10 mouse cellular contexts compared by ENCODE assay signal in the genomic region with DNA sequence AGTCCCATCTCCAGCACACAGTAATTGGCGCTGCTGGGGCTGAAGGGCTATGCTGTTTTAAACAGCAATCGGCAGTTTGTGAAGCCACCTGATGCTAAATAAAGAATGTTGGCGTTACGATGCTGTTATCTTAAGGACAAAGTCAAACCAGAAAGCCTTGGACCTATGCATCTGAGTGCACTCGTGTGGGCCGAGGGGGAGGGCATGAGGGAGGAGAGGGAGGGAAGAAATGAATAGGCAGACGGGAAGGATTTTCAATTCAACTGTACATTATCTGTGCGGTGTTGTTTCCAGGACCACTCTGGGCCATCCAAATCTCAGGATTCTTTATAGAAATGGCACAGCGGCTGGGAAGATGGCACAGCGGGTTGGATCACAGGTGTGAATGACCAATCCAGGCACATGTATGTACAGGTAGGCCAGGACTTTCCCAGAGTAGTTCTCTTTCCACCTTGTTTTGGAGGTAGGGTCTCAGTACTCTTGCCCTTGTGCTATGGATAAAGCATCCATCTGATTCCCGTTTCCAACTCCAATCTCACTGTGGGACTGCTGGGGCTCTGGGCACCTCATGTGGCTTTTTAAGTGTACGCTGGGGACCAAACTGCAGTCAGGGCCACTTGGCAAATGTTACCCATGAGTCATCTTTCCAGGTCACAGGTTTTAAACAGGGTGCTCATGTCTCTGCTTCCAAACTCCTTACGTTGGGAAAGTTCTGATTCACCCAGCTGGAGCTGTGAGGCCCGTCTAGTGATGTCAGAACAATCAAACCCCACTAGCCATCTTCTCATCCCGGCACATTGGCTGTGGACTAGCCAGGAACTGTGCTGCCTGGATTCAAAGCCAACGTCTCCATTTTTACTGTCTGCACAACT. TPM values are rescaled to one million over a fixed set of nuclear protein-coding genes. Genes with fewer than 3 reads are reported as not detected.
A peak's percentile ranks its signal among the peaks of the same experiment; 100 is the strongest.
DNase-seq lines count a peak whose midpoint lies in the region; ATAC-seq and TF ChIP-seq lines count a peak whose summit lies in the region.
"Had no signal": no experiment of that assay in that cellular context is flagged by ENCODE, and none has a peak within 500 bp of the region (broad histone marks: within the 10 kb centered on the region; RNA-seq: fewer than 3 reads in every experiment).

TSS of gene Saysd1 (minus strand) at position 51 of the 872 bp plus-strand sequence.

- H3K27ac ChIP-seq in forebrain, embryonic 10.5 days, result peak within 1 kb of the TSS; percentile 48
- no peak within 1 kb of the TSS for H3K27ac ChIP-seq in forebrain, postnatal 0 days (ENCODE audit: low read depth, low read length)
- H3K27ac ChIP-seq in limb, embryonic 13.5 days, result no peak within 1 kb of the TSS
- H3K27ac ChIP-seq in cerebellum, adult 2 months (ENCODE audit: insufficient read depth, low read length), result no peak within 1 kb of the TSS
- H3K27ac ChIP-seq: heart, embryonic 13.5 days had no signal

- ATAC-seq in forebrain, postnatal 0 days, result no peak
- ATAC-seq in limb, embryonic 13.5 days (ENCODE audit: low FRiP score, low read depth), result no peak

- TF ChIP-seq POLR2A in cerebellum, adult 2 months (IDR thresholded peaks at IDR 0.05; ENCODE audit: borderline replicate concordance, insufficient read depth, low read length), result no peak

- WGBS in forebrain, embryonic 10.5 days, result 89% methylated on average over 16 of the region's 16 CpGs
- 87% methylated on average over 16 of the region's 16 CpGs for WGBS in forebrain, postnatal 0 days
- 83% methylated on average over 16 of the region's 16 CpGs for WGBS in limb, embryonic 13.5 days
- 79% methylated on average over 16 of the region's 16 CpGs for WGBS in cerebellum, adult 2 months

- peaks cover 23% of the 10 kb centered on the region for H3K4me1 ChIP-seq in forebrain, embryonic 10.5 days
- H3K4me1 ChIP-seq in forebrain, postnatal 0 days (ENCODE audit: insufficient read depth), result no peaks in the 10 kb centered on the region
- H3K4me1 ChIP-seq in limb, embryonic 13.5 days, result peaks cover 12% of the 10 kb centered on the region
- H3K4me1 ChIP-seq in cerebellum, adult 2 months (ENCODE audit: control insufficient read depth, insufficient read depth, low read length), result no peaks in the 10 kb centered on the region

- no peak for TF ChIP-seq CTCF in forebrain, postnatal 0 days (IDR thresholded peaks at IDR 0.05; ENCODE audit: low read depth)
- TF ChIP-seq CTCF in cerebellum, adult 2 months (IDR thresholded peaks at IDR 0.05; ENCODE audit: borderline replicate concordance, insufficient read depth, low read depth, low read length), result no peak

- peaks cover 54% of the 10 kb centered on the region for H3K36me3 ChIP-seq in forebrain, embryonic 10.5 days (replicated peaks)
- no peaks in the 10 kb centered on the region for H3K36me3 ChIP-seq in forebrain, postnatal 0 days (ENCODE audit: insufficient read depth)
- peaks cover 17% of the 10 kb centered on the region for H3K36me3 ChIP-seq in limb, embryonic 13.5 days

- no peaks in the 10 kb centered on the region for H3K27me3 ChIP-seq in forebrain, embryonic 10.5 days (ENCODE audit: poor library complexity, severe bottlenecking)
- H3K27me3 ChIP-seq in forebrain, postnatal 0 days (ENCODE audit: insufficient read depth, low read length), result no peaks in the 10 kb centered on the region
- no peaks in the 10 kb centered on the region for H3K27me3 ChIP-seq in limb, embryonic 13.5 days
- H3K27me3 ChIP-seq in cerebellum, adult 2 months (ENCODE audit: control insufficient read depth, insufficient read depth, low read length), result no peaks in the 10 kb centered on the region
- H3K27me3 ChIP-seq: heart, embryonic 13.5 days had no signal

- no peak within 1 kb of the TSS for H3K9ac ChIP-seq in forebrain, postnatal 0 days
- H3K9ac ChIP-seq in limb, embryonic 13.5 days, result no peak within 1 kb of the TSS
- H3K9ac ChIP-seq: heart, embryonic 13.5 days had no signal

- H3K4me2 ChIP-seq in forebrain, postnatal 0 days (ENCODE audit: low read depth), result no peak within 1 kb of the TSS
- no peak within 1 kb of the TSS for H3K4me2 ChIP-seq in limb, embryonic 13.5 days (replicated peaks)
- H3K4me2 ChIP-seq: heart, embryonic 13.5 days had no signal

- no peak for DNase-seq in forebrain, embryonic 10.5 days (ENCODE audit: extremely low spot score, low spot score)
- no peak for DNase-seq in forebrain, postnatal 0 days
- DNase-seq in thymus, postnatal 0 days (ENCODE audit: low spot score), result no peak
- DNase-seq in thymus, postnatal 14 days, result no peak
- DNase-seq in cerebellum, adult 11 months, result no peak
- no peak for DNase-seq in cerebellum, adult 2 months
- no peak for DNase-seq in left cerebral cortex, adult 9 months (ENCODE audit: low spot score in 2 of 2)
- DNase-seq: adrenal gland, postnatal 10 days had no signal

- no peak within 1 kb of the TSS for H3K4me3 ChIP-seq in forebrain, embryonic 10.5 days
- H3K4me3 ChIP-seq in forebrain, postnatal 0 days (ENCODE audit: low read depth, low read length), result no peak within 1 kb of the TSS
- no peak within 1 kb of the TSS for H3K4me3 ChIP-seq in limb, embryonic 13.5 days
- no peak within 1 kb of the TSS for H3K4me3 ChIP-seq in cerebellum, adult 2 months (replicated peaks; ENCODE audit: insufficient read depth, low read depth, low read length)
- H3K4me3 ChIP-seq: heart, embryonic 13.5 days had no signal

- no peaks in the 10 kb centered on the region for H3K9me3 ChIP-seq in forebrain, embryonic 10.5 days
- no peaks in the 10 kb centered on the region for H3K9me3 ChIP-seq in forebrain, postnatal 0 days (ENCODE audit: low read length)
- H3K9me3 ChIP-seq in limb, embryonic 13.5 days, result no peaks in the 10 kb centered on the region
- H3K9me3 ChIP-seq: heart, embryonic 13.5 days had no signal

RNA-seq across cellular contexts. Expression of gene Saysd1, which starts in this region (rescaled TPM):
- 10.9 and 11.9 TPM in 2 replicates for polyA plus RNA-seq in forebrain, embryonic 10.5 days (2016; fragmentation: Nextera tagmentation; extraction: Ambion mirVana)
- total RNA-seq in forebrain, postnatal 0 days (2014; rRNA removed), result 5.6 and 7.8 TPM in 2 replicates
- polyA plus RNA-seq in forebrain, postnatal 0 days (2015; fragmentation: Nextera tagmentation; extraction: Ambion mirVana), result 12.2 and 16.5 TPM in 2 replicates
- 14.4 and 16.0 TPM in 2 replicates for polyA plus RNA-seq in thymus, postnatal 0 days (2015; fragmentation: Nextera tagmentation; extraction: Ambion mirVana)
- polyA plus RNA-seq in limb, embryonic 13.5 days (2015; fragmentation: Nextera tagmentation; extraction: Ambion mirVana), result 11.7 and 13.2 TPM in 2 replicates
- polyA plus RNA-seq in cerebellum, adult 2 months (2012; rRNA removed), result 7.5 and 7.8 TPM in 2 replicates
